Mouse (Mus musculus): Measurements from ENCODE around the gene Cdk4.

Cdk4 gene

DNA sequence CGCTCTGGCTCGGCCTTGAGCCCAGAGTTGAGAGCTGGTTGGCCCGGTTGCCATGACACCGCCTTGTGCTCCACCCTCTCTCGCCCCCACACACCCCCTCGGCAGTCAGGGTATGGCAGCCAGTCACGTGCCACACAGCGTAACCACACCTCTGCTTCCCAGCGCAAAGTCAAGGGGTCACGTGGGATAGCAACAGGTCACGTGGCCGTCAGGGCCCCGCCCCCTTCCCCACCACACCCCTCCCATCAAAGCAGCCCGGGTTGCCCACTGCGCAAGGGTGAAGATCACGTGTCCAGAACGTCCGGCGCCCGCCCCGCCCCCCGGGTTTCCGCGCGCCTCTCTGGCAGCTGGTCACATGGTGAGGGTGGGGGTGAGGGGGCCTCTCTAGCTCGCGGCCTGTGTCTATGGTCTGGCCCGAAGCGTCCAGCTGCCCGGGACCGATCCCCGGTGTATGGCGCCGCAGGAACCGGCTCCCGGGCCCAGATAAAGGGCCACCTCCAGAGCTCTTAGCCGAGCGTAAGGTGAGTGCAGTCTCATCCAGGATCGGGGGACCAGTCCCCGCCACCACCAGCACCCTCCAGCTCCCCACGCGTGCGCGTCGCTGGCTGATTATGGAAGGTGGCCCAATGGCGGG, at the start of gene Cdk4:
Gene Cdk4, plus strand, starts transcription at position 296 of the 634 bp plus-strand sequence.
- DNase-seq (ENCODE audit: low read depth, low spot score), result peak; percentile 99
- H3K27me3 ChIP-seq (ENCODE audit: control insufficient read depth, insufficient read depth, low read length, poor library complexity, severe bottlenecking), result no peaks in the 10 kb centered on the region
- peaks cover 5% of the 10 kb centered on the region for H3K36me3 ChIP-seq (ENCODE audit: control insufficient read depth, insufficient read depth, low read length, poor library complexity, severe bottlenecking)

DNA sequence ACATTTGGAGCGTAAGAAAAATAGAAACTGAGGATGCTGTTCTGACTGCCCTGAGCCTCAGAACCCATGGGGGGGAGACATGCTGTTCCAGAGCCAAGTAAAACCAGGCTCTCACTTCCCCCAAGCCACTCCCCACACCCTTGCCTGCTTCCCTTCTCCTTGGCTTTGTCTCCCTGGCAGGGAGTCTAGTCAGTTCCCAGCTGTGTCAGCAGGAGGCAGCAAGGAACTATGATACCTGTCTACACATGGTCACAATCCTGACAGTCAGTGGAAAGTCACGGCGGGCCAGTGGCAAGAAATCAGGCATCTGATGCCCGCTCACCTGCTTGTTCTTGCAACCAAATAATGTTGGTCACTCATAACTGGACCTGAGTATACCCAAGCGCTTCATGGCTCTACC, 46.8 kb upstream of the Cdk4 start:
- DNase-seq (ENCODE audit: low read depth, low spot score), result no peak
- Histone ChIP-seq H3K36me3 (ENCODE audit: control insufficient read depth, insufficient read depth, low read length, poor library complexity, severe bottlenecking) (no peaks in the 10 kb centered on the region), H3K27me3 (ENCODE audit: control insufficient read depth, insufficient read depth, low read length, poor library complexity, severe bottlenecking) (no peaks in the 10 kb centered on the region)

DNA sequence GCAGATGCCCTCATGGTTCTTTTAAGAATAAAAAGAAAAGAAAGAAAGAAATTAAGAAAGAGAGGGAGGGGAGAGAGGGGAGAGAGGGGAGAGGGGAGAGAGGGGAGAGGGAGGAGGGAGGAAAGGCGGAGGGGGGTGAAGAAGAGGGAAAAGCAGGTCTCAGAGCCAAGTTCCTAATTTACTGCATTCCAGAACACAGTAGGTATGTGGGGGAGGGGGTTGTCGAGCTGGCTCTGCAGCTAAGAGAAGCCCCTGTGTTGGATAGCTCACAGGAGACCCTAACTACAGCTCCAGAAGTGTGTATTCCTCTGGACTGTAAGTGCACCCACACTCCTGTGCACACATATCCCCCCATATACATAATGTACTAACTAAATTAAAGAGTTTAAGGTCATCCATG, 46.3 kb upstream of the Cdk4 start:
- Histone ChIP-seq H3K27me3 (ENCODE audit: control insufficient read depth, insufficient read depth, low read length, poor library complexity, severe bottlenecking) (no peaks in the 10 kb centered on the region), H3K36me3 (ENCODE audit: control insufficient read depth, insufficient read depth, low read length, poor library complexity, severe bottlenecking) (no peaks in the 10 kb centered on the region)
- DNase-seq (ENCODE audit: low read depth, low spot score), result no peak

DNA sequence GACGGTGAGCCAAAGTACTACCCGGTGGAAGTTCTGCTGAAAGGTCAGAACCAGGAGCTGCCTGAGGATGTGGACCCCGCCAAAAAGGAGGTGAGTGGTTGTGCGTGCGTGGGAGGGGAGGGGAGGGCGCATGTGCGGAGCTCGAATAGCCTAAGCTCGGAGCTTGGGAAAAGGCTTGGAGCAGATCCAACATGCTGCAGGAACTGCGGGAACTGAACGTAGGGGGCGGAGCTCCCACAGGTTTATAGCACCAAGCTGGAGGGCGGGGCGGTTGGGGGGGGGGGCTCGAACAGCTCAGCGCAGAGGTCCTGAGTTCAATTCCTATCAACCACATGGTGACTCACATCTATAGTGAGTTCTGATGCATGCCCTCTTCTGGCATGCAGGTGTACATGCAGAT, 44.9 kb upstream of the Cdk4 start:
- DNase-seq (ENCODE audit: low read depth, low spot score), result no peak
- H3K36me3 ChIP-seq (ENCODE audit: control insufficient read depth, insufficient read depth, low read length, poor library complexity, severe bottlenecking), result no peaks in the 10 kb centered on the region
- no peaks in the 10 kb centered on the region for H3K27me3 ChIP-seq (ENCODE audit: control insufficient read depth, insufficient read depth, low read length, poor library complexity, severe bottlenecking)

DNA sequence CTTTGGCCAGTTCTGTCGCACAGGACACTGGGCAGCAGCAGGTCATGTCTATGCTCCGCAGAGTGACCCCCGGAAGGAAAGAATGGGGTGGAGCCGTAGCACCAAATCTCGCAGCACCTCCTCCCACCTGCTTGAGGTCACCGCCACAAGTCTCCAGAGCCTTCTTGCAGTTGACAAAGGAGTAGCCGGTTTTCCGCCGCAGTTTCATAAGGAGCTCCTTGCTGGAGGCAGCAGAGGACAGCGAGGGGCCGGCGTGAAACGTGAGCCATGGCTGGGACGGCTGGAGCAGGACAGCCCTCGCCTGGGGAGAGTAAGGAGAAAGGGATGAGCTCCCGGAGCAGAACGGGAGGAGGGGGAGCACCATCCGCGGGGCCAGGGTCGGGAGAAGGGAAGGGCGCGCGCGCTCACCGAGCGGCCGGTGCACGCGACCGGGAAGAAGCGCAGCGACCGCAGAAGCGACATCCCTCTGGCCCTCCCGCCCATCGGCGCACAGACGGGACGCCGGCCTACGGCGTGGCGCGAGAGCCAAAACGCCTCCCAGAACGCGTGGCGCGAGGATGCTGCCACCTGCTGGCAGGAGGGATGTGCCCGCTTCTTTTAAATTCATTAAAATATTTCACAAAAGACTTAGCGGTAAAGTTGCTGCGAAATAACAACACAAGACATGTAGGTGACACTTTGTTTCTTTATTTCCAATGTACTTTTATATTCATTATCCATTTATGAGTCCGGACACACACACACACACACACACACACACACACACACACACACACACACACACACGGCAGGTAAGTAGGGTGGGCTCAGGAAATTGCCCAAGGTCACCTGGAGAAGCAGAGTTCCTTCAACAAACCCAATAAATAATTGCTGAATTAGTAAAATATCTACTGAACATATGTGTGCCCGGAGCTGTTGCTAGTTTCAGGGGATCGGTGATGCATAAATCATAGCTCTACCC, 32.7 kb upstream of the Cdk4 start, which contains the start of gene Tsfm:
Gene Tsfm, minus strand, starts transcription at position 505 of the 961 bp plus-strand sequence.
- no peaks in the 10 kb centered on the region for H3K27me3 ChIP-seq (ENCODE audit: control insufficient read depth, insufficient read depth, low read length, poor library complexity, severe bottlenecking)
- H3K36me3 ChIP-seq (ENCODE audit: control insufficient read depth, insufficient read depth, low read length, poor library complexity, severe bottlenecking), result no peaks in the 10 kb centered on the region
- DNase-seq (ENCODE audit: low read depth, low spot score), result peak; percentile 92

DNA sequence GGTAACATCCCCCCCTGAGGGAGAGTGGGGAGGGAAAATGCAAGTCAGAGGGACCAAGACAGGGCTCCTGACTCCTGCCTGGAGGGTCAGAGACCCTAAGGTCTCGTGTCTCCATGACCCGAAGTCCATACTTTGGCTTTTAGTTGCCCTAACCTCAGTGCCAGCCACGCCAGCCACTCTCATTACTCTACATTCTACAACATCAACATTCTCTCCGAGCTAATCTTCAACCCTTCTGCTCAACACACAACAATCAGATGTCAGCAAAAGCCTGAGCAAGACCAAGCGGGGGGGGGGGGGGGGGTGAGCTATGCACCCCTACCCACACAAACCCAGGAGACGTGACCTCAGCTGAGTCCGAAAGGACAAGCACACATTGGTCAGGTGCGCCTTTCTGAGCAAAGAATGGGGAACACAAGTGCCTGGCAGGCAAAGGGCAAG, 30.0 kb upstream of the Cdk4 start:
- Histone ChIP-seq H3K36me3 (ENCODE audit: control insufficient read depth, insufficient read depth, low read length, poor library complexity, severe bottlenecking) (no peaks in the 10 kb centered on the region), H3K27me3 (ENCODE audit: control insufficient read depth, insufficient read depth, low read length, poor library complexity, severe bottlenecking) (no peaks in the 10 kb centered on the region)
- DNase-seq (ENCODE audit: low read depth, low spot score), result no peak

DNA sequence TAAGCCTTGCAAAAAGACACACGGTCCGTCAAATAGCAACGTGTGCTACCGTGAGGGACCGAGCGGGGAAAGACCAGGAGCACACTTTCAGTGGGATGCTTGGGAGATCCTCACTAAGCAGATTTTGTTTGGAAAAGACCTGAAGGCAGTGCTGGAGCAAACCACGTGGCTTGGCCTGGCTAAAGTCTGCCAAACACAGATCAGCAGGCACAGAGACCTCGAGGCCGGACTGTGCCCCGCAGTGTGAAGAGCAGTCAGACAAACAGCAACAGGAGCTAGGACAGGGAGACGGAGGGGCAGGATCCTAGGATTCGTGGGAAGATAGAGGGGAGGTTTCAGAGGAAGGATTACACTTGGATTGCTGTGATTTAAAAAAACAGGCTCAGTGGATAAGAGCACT, 27.1 kb upstream of the Cdk4 start:
- H3K36me3 ChIP-seq (ENCODE audit: control insufficient read depth, insufficient read depth, low read length, poor library complexity, severe bottlenecking), result no peaks in the 10 kb centered on the region
- no peak for DNase-seq (ENCODE audit: low read depth, low spot score)
- H3K27me3 ChIP-seq (ENCODE audit: control insufficient read depth, insufficient read depth, low read length, poor library complexity, severe bottlenecking), result no peaks in the 10 kb centered on the region

DNA sequence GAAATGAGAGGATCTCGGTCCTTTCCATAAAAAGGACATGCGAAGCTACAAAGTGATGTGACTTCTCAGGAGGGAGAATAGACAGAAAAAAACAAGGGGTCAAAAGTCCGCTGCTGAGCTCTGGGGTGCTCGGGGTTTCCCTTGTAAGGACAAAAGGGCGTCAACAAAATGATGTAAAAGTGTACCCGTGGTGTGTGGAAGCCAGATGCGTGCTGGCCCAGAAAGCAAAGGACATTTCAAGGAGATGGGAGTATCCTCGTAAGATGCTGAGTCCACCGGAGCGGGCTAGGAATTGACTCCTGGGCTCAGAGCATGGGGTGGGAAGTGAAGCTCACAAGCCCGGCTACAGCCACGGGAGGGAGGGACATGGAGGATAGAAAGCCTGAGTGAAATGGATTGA, 25.7 kb upstream of the Cdk4 start:
- no peaks in the 10 kb centered on the region for H3K36me3 ChIP-seq (ENCODE audit: control insufficient read depth, insufficient read depth, low read length, poor library complexity, severe bottlenecking)
- H3K27me3 ChIP-seq (ENCODE audit: control insufficient read depth, insufficient read depth, low read length, poor library complexity, severe bottlenecking), result no peaks in the 10 kb centered on the region
- no peak for DNase-seq (ENCODE audit: low read depth, low spot score)

DNA sequence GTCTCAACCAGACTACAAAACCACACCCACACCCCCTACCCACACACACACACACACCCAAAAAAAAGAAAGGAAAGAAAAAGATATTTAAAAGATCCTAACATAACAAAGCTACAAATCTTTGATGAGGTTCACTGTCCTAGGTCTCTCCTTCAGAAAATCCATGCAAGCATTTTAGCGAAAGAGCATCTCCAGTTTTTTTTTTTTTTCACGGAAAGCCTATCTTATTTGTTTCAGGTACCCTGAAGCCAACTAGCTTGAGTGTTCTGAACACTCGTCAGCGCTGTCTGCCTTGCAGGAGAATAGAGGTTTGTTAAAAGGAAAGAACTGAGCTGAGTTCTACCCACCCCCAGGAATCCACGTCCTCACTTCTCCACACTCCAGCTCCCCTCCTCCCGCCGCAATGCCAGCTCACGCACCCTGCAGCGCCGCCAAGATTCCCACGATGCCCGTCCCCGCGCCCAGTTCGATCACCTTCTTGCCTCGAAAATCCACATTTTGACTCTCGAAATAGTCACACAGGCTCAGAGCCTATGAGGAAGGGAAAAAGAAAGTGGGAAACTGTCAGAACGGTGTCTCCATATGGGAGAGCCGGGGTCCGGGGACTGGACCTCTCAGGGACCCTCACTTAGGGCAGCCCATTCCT, 22.6 kb upstream of the Cdk4 start:
- Histone ChIP-seq H3K36me3 (ENCODE audit: control insufficient read depth, insufficient read depth, low read length, poor library complexity, severe bottlenecking) (no peaks in the 10 kb centered on the region), H3K27me3 (ENCODE audit: control insufficient read depth, insufficient read depth, low read length, poor library complexity, severe bottlenecking) (no peaks in the 10 kb centered on the region)
- no peak for DNase-seq (ENCODE audit: low read depth, low spot score)

DNA sequence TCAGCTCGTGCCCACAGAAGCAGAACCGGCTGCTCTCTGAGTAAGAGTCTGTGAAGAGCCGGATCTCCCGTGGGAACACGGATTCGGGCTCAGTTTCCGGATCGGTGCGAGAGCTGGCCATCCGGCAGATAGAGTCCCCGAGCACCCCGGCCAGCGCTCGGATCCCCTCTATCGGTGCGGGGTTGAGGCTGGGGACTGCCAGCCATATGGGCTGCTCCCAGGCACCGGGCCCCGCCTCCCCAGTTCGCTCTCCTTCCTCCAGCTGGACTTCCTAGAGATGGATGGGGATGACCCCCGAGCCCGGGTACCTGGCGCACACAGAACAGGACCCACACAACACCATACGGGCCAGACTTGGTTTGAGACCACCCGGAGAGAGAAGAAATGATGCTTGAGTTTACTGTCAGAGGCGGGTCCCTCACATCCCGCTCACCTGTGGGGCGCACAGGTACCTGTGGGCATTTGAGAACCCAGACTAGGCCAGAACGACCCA, 22.0 kb upstream of the Cdk4 start, which contains the start of the genes Mettl1 and Eef1akmt3:
Gene Mettl1, plus strand, starts transcription at position 141 of the 493 bp plus-strand sequence.
Gene Eef1akmt3, minus strand, starts transcription at position 240 of the 493 bp plus-strand sequence.
- no peaks in the 10 kb centered on the region for H3K27me3 ChIP-seq (ENCODE audit: control insufficient read depth, insufficient read depth, low read length, poor library complexity, severe bottlenecking)
- DNase-seq (ENCODE audit: low read depth, low spot score), result no peak
- no peaks in the 10 kb centered on the region for H3K36me3 ChIP-seq (ENCODE audit: control insufficient read depth, insufficient read depth, low read length, poor library complexity, severe bottlenecking)

DNA sequence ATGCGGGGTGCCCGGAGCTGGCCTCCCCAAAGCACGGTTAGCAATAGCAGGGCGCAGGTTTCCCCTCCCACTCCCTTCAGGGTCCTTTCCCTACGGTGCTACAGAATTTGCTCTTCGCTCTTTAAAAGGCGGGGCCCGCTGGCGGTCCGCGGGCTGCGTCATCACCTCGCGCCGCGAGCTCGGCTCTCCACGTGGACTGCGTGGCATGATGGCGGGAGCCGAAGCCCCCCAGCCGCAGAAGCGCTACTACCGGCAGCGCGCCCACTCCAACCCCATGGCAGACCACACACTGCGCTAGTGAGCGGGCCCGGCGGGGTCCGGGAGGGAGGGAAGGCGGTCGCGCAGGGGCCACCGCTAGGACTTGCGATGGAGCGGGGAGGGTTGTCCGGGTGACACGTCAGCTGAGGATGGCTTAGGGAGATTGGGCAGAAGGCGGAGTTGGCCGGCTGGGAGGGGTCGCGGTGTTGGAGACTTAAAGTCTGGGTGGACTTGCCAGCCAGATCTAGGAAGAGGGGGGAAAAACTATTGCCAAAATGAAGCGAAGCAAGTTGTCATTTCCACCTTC, 21.5 kb upstream of the Cdk4 start:
- peak; percentile 91 for DNase-seq (ENCODE audit: low read depth, low spot score)
- H3K27me3 ChIP-seq (ENCODE audit: control insufficient read depth, insufficient read depth, low read length, poor library complexity, severe bottlenecking), result no peaks in the 10 kb centered on the region
- no peaks in the 10 kb centered on the region for H3K36me3 ChIP-seq (ENCODE audit: control insufficient read depth, insufficient read depth, low read length, poor library complexity, severe bottlenecking)

DNA sequence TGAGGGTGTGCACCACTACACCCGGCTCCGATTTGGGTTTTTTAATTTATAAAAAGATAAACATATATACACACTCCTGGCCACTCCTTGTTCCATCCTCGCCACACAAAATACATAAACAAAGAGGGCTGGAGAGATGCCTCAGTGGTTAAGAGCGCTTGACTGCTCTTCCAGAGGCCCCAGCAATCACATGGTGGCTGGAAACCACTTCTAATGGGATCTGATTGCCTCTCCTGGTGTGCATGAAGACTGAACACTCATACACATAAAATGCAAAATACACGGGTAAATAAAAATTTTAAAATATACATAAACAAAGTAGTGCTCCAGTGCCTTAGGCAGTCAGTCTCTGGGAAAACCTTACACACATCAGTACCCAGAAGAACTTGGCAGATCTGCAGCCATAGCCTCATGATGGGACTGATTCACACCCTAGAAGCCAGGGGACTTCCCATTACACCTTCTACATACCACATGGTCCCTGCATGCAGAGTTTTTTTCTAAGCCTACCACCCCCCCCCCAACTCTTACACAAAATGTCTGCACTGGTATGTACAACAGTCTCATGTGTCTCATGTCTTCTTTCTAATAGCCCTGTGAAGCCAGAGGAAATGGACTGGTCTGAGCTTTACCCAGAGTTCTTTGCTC, 20.7 kb upstream of the Cdk4 start:
- no peaks in the 10 kb centered on the region for H3K36me3 ChIP-seq (ENCODE audit: control insufficient read depth, insufficient read depth, low read length, poor library complexity, severe bottlenecking)
- no peak for DNase-seq (ENCODE audit: low read depth, low spot score)
- H3K27me3 ChIP-seq (ENCODE audit: control insufficient read depth, insufficient read depth, low read length, poor library complexity, severe bottlenecking), result no peaks in the 10 kb centered on the region

DNA sequence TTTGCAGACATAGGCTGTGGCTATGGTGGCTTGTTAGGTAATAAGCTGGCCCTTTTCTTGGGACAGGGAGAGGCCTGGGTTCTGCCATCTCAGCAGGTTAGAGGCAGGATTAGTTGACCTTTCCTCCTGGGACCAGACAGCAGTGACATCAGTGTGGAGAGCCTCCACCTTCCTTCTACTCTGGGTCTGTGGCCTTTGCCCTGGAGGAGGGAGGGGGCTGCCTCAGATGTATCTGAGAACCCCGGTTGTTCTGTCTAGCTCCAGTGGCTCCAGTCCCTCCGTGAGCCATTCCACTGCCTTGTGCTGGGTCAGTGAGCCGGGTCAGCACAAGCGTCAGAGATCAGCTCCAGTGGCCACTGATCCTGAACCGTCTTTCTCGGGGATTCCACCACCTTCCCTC, 20.1 kb upstream of the Cdk4 start:
- no peak for DNase-seq (ENCODE audit: low read depth, low spot score)
- Histone ChIP-seq H3K36me3 (ENCODE audit: control insufficient read depth, insufficient read depth, low read length, poor library complexity, severe bottlenecking) (no peaks in the 10 kb centered on the region), H3K27me3 (ENCODE audit: control insufficient read depth, insufficient read depth, low read length, poor library complexity, severe bottlenecking) (no peaks in the 10 kb centered on the region)

DNA sequence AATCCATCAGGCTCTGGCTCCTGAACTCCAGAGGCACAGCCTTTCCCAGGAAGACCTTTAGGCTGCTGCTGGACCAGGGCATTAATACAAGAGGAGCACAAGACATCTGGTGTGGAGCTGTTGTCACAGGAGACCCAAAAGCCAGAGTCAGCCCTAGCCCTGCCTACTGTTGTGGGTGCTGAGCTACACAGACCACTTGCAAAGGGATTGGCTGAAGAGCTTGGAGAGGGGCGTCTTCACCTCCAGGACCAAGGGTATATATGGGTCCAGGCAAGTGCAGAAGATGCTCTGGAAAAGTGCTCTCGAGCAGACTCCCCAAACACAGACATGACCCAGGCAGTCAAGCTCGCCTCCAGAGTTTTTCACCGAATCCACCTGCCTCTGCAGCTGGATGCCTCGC, 15.4 kb upstream of the Cdk4 start, which contains the start of gene Cyp27b1:
Gene Cyp27b1, plus strand, starts transcription at position 297 of the 400 bp plus-strand sequence.
- Histone ChIP-seq H3K36me3 (ENCODE audit: control insufficient read depth, insufficient read depth, low read length, poor library complexity, severe bottlenecking) (no peaks in the 10 kb centered on the region), H3K27me3 (ENCODE audit: control insufficient read depth, insufficient read depth, low read length, poor library complexity, severe bottlenecking) (no peaks in the 10 kb centered on the region; the same call in 1 of the 2 replicates)
- no peak for DNase-seq (ENCODE audit: low read depth, low spot score)
